8 mouse cellular contexts compared by ENCODE assay signal in genomic region chr9:46119943-46120441, GRCm38 (mm10).
DNase-seq lines count a peak whose midpoint lies in the region; ATAC-seq and TF ChIP-seq lines count a peak whose summit lies in the region.

No protein-coding gene starts in this region.

- peaks cover 11% of the 10 kb centered on the region for H3K36me3 ChIP-seq in C2C12 (ENCODE audit: control insufficient read depth, insufficient read depth)
- H3K36me3 ChIP-seq in heart, embryonic 14.5 days (ENCODE audit: control insufficient read depth, insufficient read depth, low read length): peaks cover 18% of the 10 kb centered on the region; the same call in 1 of the 2 replicates
- H3K36me3 ChIP-seq in kidney, postnatal 0 days (ENCODE audit: insufficient read depth, low read length): no peaks in the 10 kb centered on the region
- 0 out of 2 replicates have a peak, but pooled peaks cover 8% of the 10 kb centered on the region for H3K36me3 ChIP-seq in liver, embryonic 15.5 days (replicated peaks)
- H3K36me3 ChIP-seq in neural tube, embryonic 11.5 days (ENCODE audit: control insufficient read depth, insufficient read depth, low read length): no peaks in the 10 kb centered on the region

- peaks cover 33% of the 10 kb centered on the region for H3K79me3 ChIP-seq in C2C12 (ENCODE audit: low read depth)

- WGBS in heart, embryonic 14.5 days: 2% methylated on average over 6 of the region's 6 CpGs
- WGBS in kidney, postnatal 0 days: 8% methylated on average over 6 of the region's 6 CpGs
- WGBS in liver, embryonic 15.5 days (ENCODE audit: insufficient replicate concordance): 8% methylated on average over 6 of the region's 6 CpGs
- WGBS in neural tube, embryonic 11.5 days: 7% methylated on average over 6 of the region's 6 CpGs

- peak; percentile 93 for ATAC-seq in heart, embryonic 14.5 days (ENCODE audit: insufficient number of reproducible peaks, insufficient read depth, low FRiP score, low read depth)
- ATAC-seq in kidney, postnatal 0 days (replicated peaks; ENCODE audit: low FRiP score, low read depth): peak; percentile 89
- ATAC-seq in liver, embryonic 15.5 days (ENCODE audit: insufficient read depth): peak; percentile 69; the same call in 1 of the 2 replicates
- ATAC-seq in neural tube, embryonic 11.5 days (ENCODE audit: insufficient read depth, low FRiP score, low TSS enrichment): peak; percentile 81

- DNase-seq in adrenal gland, postnatal 36 days: peak; percentile 92 to 95
- peak; percentile 87 for DNase-seq in fibroblast of lung, adult 2 months (ENCODE audit: low read depth)
- DNase-seq in kidney, postnatal 0 days (ENCODE audit: low spot score): peak; percentile 94
- peak; percentile 74 for DNase-seq in neural tube, embryonic 11.5 days (ENCODE audit: low spot score)
- DNase-seq in thymus, postnatal 0 days (ENCODE audit: low spot score): peak; percentile 72

- TF ChIP-seq CTCF in C2C12 (IDR thresholded peaks at IDR 0.05; ENCODE audit: control insufficient read depth, insufficient read depth, insufficient read length): no peak
- TF ChIP-seq CTCF in kidney, postnatal 0 days (IDR thresholded peaks at IDR 0.05; ENCODE audit: low read depth): no peak

- H3K27me3 ChIP-seq in C2C12 (ENCODE audit: control insufficient read depth, insufficient read depth, insufficient read length): no peaks in the 10 kb centered on the region
- no peaks in the 10 kb centered on the region for H3K27me3 ChIP-seq in heart, embryonic 14.5 days (ENCODE audit: control insufficient read depth, insufficient read depth, low read length)
- no peaks in the 10 kb centered on the region for H3K27me3 ChIP-seq in kidney, postnatal 0 days (ENCODE audit: insufficient read depth, low read length)
- no peaks in the 10 kb centered on the region for H3K27me3 ChIP-seq in liver, embryonic 15.5 days
- no peaks in the 10 kb centered on the region for H3K27me3 ChIP-seq in neural tube, embryonic 11.5 days (ENCODE audit: control insufficient read depth, insufficient read depth, low read length)

- H3K79me2 ChIP-seq in C2C12 (ENCODE audit: control insufficient read depth, insufficient read depth): peaks cover 60% of the 10 kb centered on the region

- H3K27ac ChIP-seq in heart, embryonic 14.5 days (replicated peaks in 1 of 2; ENCODE audit: control insufficient read depth in 1 of 2, insufficient read depth in 1 of 2, low read depth in 2 of 2, low read length in 2 of 2): peak overlapping the region; percentile 17 to 61
- peak overlapping the region; percentile 44 for H3K27ac ChIP-seq in kidney, postnatal 0 days
- peak overlapping the region; percentile 38 for H3K27ac ChIP-seq in liver, embryonic 15.5 days (replicated peaks)
- peak overlapping the region; percentile 58; the same call in 1 of the 2 replicates for H3K27ac ChIP-seq in neural tube, embryonic 11.5 days (ENCODE audit: low read depth, low read length)

- no peaks in the 10 kb centered on the region for H3K9me3 ChIP-seq in heart, embryonic 14.5 days (ENCODE audit: control insufficient read depth, low read length)
- H3K9me3 ChIP-seq in kidney, postnatal 0 days (replicated peaks; ENCODE audit: low read length): no peaks in the 10 kb centered on the region
- no peaks in the 10 kb centered on the region for H3K9me3 ChIP-seq in liver, embryonic 15.5 days (replicated peaks)
- peaks cover 6% of the 10 kb centered on the region; the same call in 1 of the 2 replicates for H3K9me3 ChIP-seq in neural tube, embryonic 11.5 days (ENCODE audit: control insufficient read depth, low read length)

- no peak overlapping the region for H3K4me3 ChIP-seq in C2C12 (ENCODE audit: insufficient read depth, poor library complexity, severe bottlenecking)
- H3K4me3 ChIP-seq in heart, embryonic 14.5 days (ENCODE audit: control insufficient read depth in 1 of 2, insufficient read depth in 1 of 2, low read depth in 1 of 2, low read length in 2 of 2): no peak overlapping the region
- H3K4me3 ChIP-seq in kidney, postnatal 0 days (replicated peaks; ENCODE audit: low read depth, low read length): no peak overlapping the region
- H3K4me3 ChIP-seq in liver, embryonic 15.5 days (replicated peaks): no peak overlapping the region
- H3K4me3 ChIP-seq in neural tube, embryonic 11.5 days (ENCODE audit: low read depth, low read length): no peak overlapping the region

- no peak overlapping the region for H3ac ChIP-seq in C2C12 (ENCODE audit: control insufficient read depth, insufficient read length, low read depth)

- H3K4me1 ChIP-seq in heart, embryonic 14.5 days (ENCODE audit: control insufficient read depth in 2 of 2, insufficient read depth in 2 of 2, low read length in 2 of 2): peaks cover 15 to 27% of the 10 kb centered on the region in 2 experiments
- peaks cover 5% of the 10 kb centered on the region for H3K4me1 ChIP-seq in kidney, postnatal 0 days (replicated peaks; ENCODE audit: insufficient read depth, low read length)
- H3K4me1 ChIP-seq in liver, embryonic 15.5 days (replicated peaks): peaks cover 23% of the 10 kb centered on the region
- H3K4me1 ChIP-seq in neural tube, embryonic 11.5 days (ENCODE audit: control insufficient read depth, insufficient read depth, low read length): peaks cover 8% of the 10 kb centered on the region; the same call in 1 of the 2 replicates

- no peak overlapping the region for H3K9ac ChIP-seq in heart, embryonic 14.5 days (ENCODE audit: low read length)
- H3K9ac ChIP-seq in kidney, postnatal 0 days (ENCODE audit: low read depth, low read length): no peak overlapping the region
- no peak overlapping the region for H3K9ac ChIP-seq in liver, embryonic 15.5 days
- no peak overlapping the region; the same call in 1 of the 2 replicates for H3K9ac ChIP-seq in neural tube, embryonic 11.5 days (ENCODE audit: low read length)

- H3K4me2 ChIP-seq in heart, embryonic 14.5 days (ENCODE audit: low read length): no peak overlapping the region; the same call in 1 of the 2 replicates
- no peak overlapping the region for H3K4me2 ChIP-seq in kidney, postnatal 0 days (ENCODE audit: low read length)
- H3K4me2 ChIP-seq in liver, embryonic 15.5 days: no peak overlapping the region
- H3K4me2 ChIP-seq in neural tube, embryonic 11.5 days (ENCODE audit: low read depth): no peak overlapping the region

TF ChIP-seq in C2C12, 6 proteins besides CTCF, POLR2A, EP300 and RAD21:
- TF ChIP-seq MAX (IDR thresholded peaks at IDR 0.05): peak; percentile 54
- no peak for TF ChIP-seq USF1 (IDR thresholded peaks at IDR 0.05; ENCODE audit: low read depth)
- TF ChIP-seq MYOD1 (IDR thresholded peaks at IDR 0.05; ENCODE audit: control insufficient read depth, insufficient read length, low read depth): no peak
- TF ChIP-seq MYOG (IDR thresholded peaks at IDR 0.05; ENCODE audit: control insufficient read depth, extremely low read depth, insufficient read length): no peak
- TF ChIP-seq CEBPB (IDR thresholded peaks at IDR 0.05; ENCODE audit: low read depth): no peak
- peak; percentile 66 for TF ChIP-seq FOSL1 (IDR thresholded peaks at IDR 0.05; ENCODE audit: insufficient read depth, low read length, poor library complexity, severe bottlenecking)
